Mouse (Mus musculus) MEL (cell line): ENCODE results near the gene Kcnh1. TPM values are rescaled to one million over a fixed set of nuclear protein-coding genes. Genes with fewer than 3 reads are reported as not detected.

Source experiments
- DNase-seq: peaks from one replicate; pipeline ENCODE4 v3.0.0; 2011; ENCODE audit warnings: low read depth, low spot score
- H3K27ac ChIP-seq: 2 replicates; pipeline ENCODE4 v1.5.1; 2012; ENCODE audit warnings: low read depth, mild to moderate bottlenecking, control low read depth, low read length, moderate library complexity; ENCODE audit not compliant: control insufficient read depth
- H3K27me3 ChIP-seq, 2 experiments: fragments of 150-350 bp in 1 of 2; sonication (generic) in 1 of 2; 2 replicates each; pipeline ENCODE4 v1.6.1; 2012; ENCODE audit warnings: low read length in 2 of 2, mild to moderate bottlenecking in 2 of 2, improper control_type of control experiment in 1 of 2, moderate library complexity in 1 of 2; ENCODE audit not compliant: insufficient read depth in 2 of 2, control insufficient read depth in 1 of 2
- H3K36me3 ChIP-seq, 2 experiments: 2 replicates each; pipeline ENCODE4 v1.6.1; 2012 to 2014; ENCODE audit warnings: low read length in 2 of 2, improper control_type of control experiment in 1 of 2, inconsistent platforms in 1 of 2, mild to moderate bottlenecking in 1 of 2; ENCODE audit not compliant: insufficient read depth in 2 of 2, control insufficient read depth in 1 of 2
- H3K4me1 ChIP-seq, 2 experiments: fragments of 150-350 bp in 1 of 2; sonication (generic) in 1 of 2; 2 replicates each; pipeline ENCODE4 v1.6.1; 2012; ENCODE audit warnings: low read length in 2 of 2, improper control_type of control experiment in 1 of 2, mild to moderate bottlenecking in 1 of 2; ENCODE audit not compliant: insufficient read depth in 2 of 2, control insufficient read depth in 1 of 2
- H3K4me3 ChIP-seq, 2 experiments: fragments of 150-350 bp in 1 of 2; sonication (generic) in 1 of 2; 2 replicates each; pipeline ENCODE4 v1.5.1; 2012; ENCODE audit warnings: low read depth in 2 of 2, low read length in 2 of 2, mild to moderate bottlenecking in 2 of 2, moderate library complexity in 2 of 2, control low read depth in 1 of 2, improper control_type of control experiment in 1 of 2; ENCODE audit not compliant: control insufficient read depth in 1 of 2, insufficient read depth in 1 of 2
- H3K79me2 ChIP-seq: 2 replicates; pipeline ENCODE4 v1.6.1; 2012; ENCODE audit warnings: mild to moderate bottlenecking, low read length, moderate library complexity; ENCODE audit not compliant: control insufficient read depth, poor library complexity, insufficient read depth
- H3K9ac ChIP-seq: 2 replicates; pipeline ENCODE4 v1.6.1; 2012; ENCODE audit warnings: low read depth, mild to moderate bottlenecking, control low read depth, low read length, moderate library complexity; ENCODE audit not compliant: control insufficient read depth, poor library complexity, severe bottlenecking
- H3K9me3 ChIP-seq: fragments of 150-350 bp; sonication (generic); replicated peaks from 2 replicates; pipeline ENCODE4 v1.6.1; 2012; ENCODE audit warnings: mild to moderate bottlenecking, low read length, improper control_type of control experiment, moderate library complexity; ENCODE audit not compliant: insufficient read depth
- CHD1 ChIP-seq: IDR thresholded peaks from 2 replicates; pipeline ENCODE4 v1.6.1; 2012; ENCODE audit warnings: low read depth, mild to moderate bottlenecking, inconsistent platforms, low read length, improper control_type of control experiment
- E2F4 ChIP-seq: IDR thresholded peaks from 2 replicates; pipeline ENCODE4 v1.6.1; 2011; ENCODE audit warnings: low read depth, low read length, improper control_type of control experiment, borderline replicate concordance
- ETS1 ChIP-seq: IDR thresholded peaks from 2 replicates; pipeline ENCODE4 v1.6.1; 2012; ENCODE audit warnings: low read depth, mild to moderate bottlenecking, inconsistent platforms, low read length, improper control_type of control experiment, moderate library complexity
- GATA1 ChIP-seq: IDR thresholded peaks from 2 replicates; pipeline ENCODE4 v1.6.1; 2011; ENCODE audit warnings: low read depth, low read length, improper control_type of control experiment
- JUND ChIP-seq: IDR thresholded peaks from 2 replicates; pipeline ENCODE4 v1.6.1; 2011; ENCODE audit warnings: low read depth, mild to moderate bottlenecking, improper control_type of control experiment, low read length
- MAFK ChIP-seq: IDR thresholded peaks from 2 replicates; pipeline ENCODE4 v1.6.1; 2011; ENCODE audit warnings: low read depth, mild to moderate bottlenecking, low read length, improper control_type of control experiment, borderline replicate concordance
- MAX ChIP-seq: IDR thresholded peaks from 2 replicates; pipeline ENCODE4 v1.6.1; 2011; ENCODE audit warnings: low read length, improper control_type of control experiment
- MAZ ChIP-seq: IDR thresholded peaks from 2 replicates; pipeline ENCODE4 v1.6.1; 2012; ENCODE audit warnings: low read depth, mild to moderate bottlenecking, inconsistent platforms, low read length, improper control_type of control experiment
- MEF2A ChIP-seq: IDR thresholded peaks from 2 replicates; pipeline ENCODE4 v1.6.1; 2014; ENCODE audit warnings: low read depth, mild to moderate bottlenecking, inconsistent platforms, low read length, improper control_type of control experiment; ENCODE audit not compliant: poor library complexity, insufficient replicate concordance, severe bottlenecking; ENCODE audit errors: extremely low read depth
- MYB ChIP-seq: IDR thresholded peaks from 2 replicates; pipeline ENCODE4 v1.6.1; 2011; ENCODE audit warnings: mild to moderate bottlenecking, low read depth, low read length, improper control_type of control experiment
- MYC ChIP-seq: IDR thresholded peaks from 2 replicates; pipeline ENCODE4 v1.6.1; 2011; ENCODE audit warnings: low read depth, mild to moderate bottlenecking, low read length, improper control_type of control experiment, moderate library complexity
- NELFE ChIP-seq: IDR thresholded peaks from 2 replicates; pipeline ENCODE4 v1.6.1; 2011; ENCODE audit warnings: low read depth, low read length, improper control_type of control experiment
- NRF1 ChIP-seq: IDR thresholded peaks from 2 replicates; pipeline ENCODE4 v1.6.1; 2014; ENCODE audit warnings: low read depth, mild to moderate bottlenecking, inconsistent platforms, low read length, improper control_type of control experiment, moderate library complexity; ENCODE audit not compliant: poor library complexity, insufficient read depth, severe bottlenecking
- POLR2A ChIP-seq, 2 experiments: IDR thresholded peaks; 2 replicates each; pipeline ENCODE4 v1.6.1; 2011 to 2012; ENCODE audit warnings: low read length in 2 of 2, mild to moderate bottlenecking in 2 of 2, control low read depth in 1 of 2, improper control_type of control experiment in 1 of 2, low read depth in 1 of 2, moderate library complexity in 1 of 2; ENCODE audit not compliant: control insufficient read depth in 1 of 2, insufficient read depth in 1 of 2, poor library complexity in 1 of 2
- POLR2AphosphoS2 ChIP-seq: IDR thresholded peaks from 2 replicates; pipeline ENCODE4 v1.6.1; 2011; ENCODE audit warnings: low read length, improper control_type of control experiment
- RAD21 ChIP-seq: IDR thresholded peaks from 2 replicates; pipeline ENCODE4 v1.6.1; 2011; ENCODE audit warnings: mild to moderate bottlenecking, low read depth, low read length, improper control_type of control experiment
- RCOR1 ChIP-seq: IDR thresholded peaks from 2 replicates; pipeline ENCODE4 v1.6.1; 2012; ENCODE audit warnings: low read depth, mild to moderate bottlenecking, inconsistent platforms, low read length, improper control_type of control experiment
- USF1 ChIP-seq: IDR thresholded peaks from 2 replicates; pipeline ENCODE4 v1.6.1; 2014; ENCODE audit warnings: low read depth, mild to moderate bottlenecking, inconsistent platforms, low read length, improper control_type of control experiment, moderate library complexity
- USF2 ChIP-seq, 2 experiments: IDR thresholded peaks; 2 replicates each; pipeline ENCODE4 v1.6.1; 2011 to 2012; ENCODE audit warnings: improper control_type of control experiment in 2 of 2, low read length in 2 of 2, borderline replicate concordance in 1 of 2, inconsistent platforms in 1 of 2, low read depth in 1 of 2, mild to moderate bottlenecking in 1 of 2; ENCODE audit not compliant: insufficient read depth in 1 of 2
- ZKSCAN1 ChIP-seq: IDR thresholded peaks from 2 replicates; pipeline ENCODE4 v1.6.1; 2012; ENCODE audit warnings: low read depth, mild to moderate bottlenecking, inconsistent platforms, low read length, improper control_type of control experiment, moderate library complexity
- ZNF384 ChIP-seq: IDR thresholded peaks from 2 replicates; pipeline ENCODE4 v1.6.1; 2012; ENCODE audit warnings: low read depth, mild to moderate bottlenecking, inconsistent platforms, low read length, improper control_type of control experiment
- polyA plus RNA-seq, 2 experiments: library from polyadenylated mRNA; stranded (reverse) in 1 of 2; unstranded in 1 of 2; fragments of >175 nt in 1 of 2; fragments of >200 nt in 1 of 2; gene quantifications; 2 replicates each; pipeline versions ENCODE4 v1.2.1 to v1.2.4; 2012; ENCODE audit warnings: low replicate concordance in 2 of 2, low read depth in 1 of 2; ENCODE audit not compliant: insufficient read length in 2 of 2, insufficient read depth in 1 of 2, missing spikeins in 1 of 2
- total RNA-seq: library from RNA; depleted of rRNA; stranded (reverse); fragments of 300-350 nt; gene quantifications from 2 replicates; pipeline ENCODE4 v1.2.3, GENCODE M21; 2012

Gene Kcnh1
- total and polyA plus RNA-seq, 3 experiments, result not detected

DNA sequence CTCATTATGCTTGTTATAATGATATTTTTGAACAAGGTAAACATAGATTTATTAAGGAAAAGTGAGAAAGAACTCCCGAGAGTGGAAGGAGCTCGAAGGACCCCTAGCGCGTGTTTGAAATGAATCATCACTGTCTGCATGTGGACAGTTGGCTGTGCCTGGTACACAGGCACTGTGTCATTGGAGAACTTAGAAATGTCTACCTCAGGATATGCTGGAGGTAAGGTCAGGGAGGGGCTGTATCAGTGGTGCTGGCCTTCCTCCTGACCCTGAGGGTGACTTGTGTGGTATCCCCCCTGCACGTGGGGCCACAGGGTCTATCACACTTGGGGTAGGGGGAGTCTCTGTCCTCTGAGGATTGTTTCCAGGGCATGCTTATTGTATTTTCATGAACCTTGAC is 68.6 kb downstream of the Kcnh1 start:
- Histone ChIP-seq H3K27ac (no peak overlapping the region), H3K36me3 (no peaks in the 10 kb centered on the region), H3K4me1 (peaks cover 0 to 1% of the 10 kb centered on the region in 2 experiments; a peak in 1 of 4 replicates), H3K9me3 (no peaks in the 10 kb centered on the region), H3K9ac (no peak overlapping the region), H3K4me3 (no peak overlapping the region), H3K79me2 (no peaks in the 10 kb centered on the region), H3K27me3 (no peaks in the 10 kb centered on the region; a peak in 1 of 4 replicates)
- TF ChIP-seq MAFK (no peak), POLR2AphosphoS2 (no peak), NRF1 (no peak), E2F4 (no peak), GATA1 (no peak), ZKSCAN1 (no peak), MEF2A (no peak), ZNF384 (no peak), NELFE (no peak), USF2 (IDR thresholded peaks at IDR 0.05; ENCODE audit: borderline replicate concordance in 1 of 2, insufficient read depth in 1 of 2, low read depth in 1 of 2, low read length in 2 of 2) (no peak), MYC (no peak), POLR2A (IDR thresholded peaks at IDR 0.05; ENCODE audit: control insufficient read depth in 1 of 2, insufficient read depth in 1 of 2, low read depth in 1 of 2, low read length in 2 of 2, poor library complexity in 1 of 2) (no peak), CHD1 (no peak)
- no peak for DNase-seq

DNA sequence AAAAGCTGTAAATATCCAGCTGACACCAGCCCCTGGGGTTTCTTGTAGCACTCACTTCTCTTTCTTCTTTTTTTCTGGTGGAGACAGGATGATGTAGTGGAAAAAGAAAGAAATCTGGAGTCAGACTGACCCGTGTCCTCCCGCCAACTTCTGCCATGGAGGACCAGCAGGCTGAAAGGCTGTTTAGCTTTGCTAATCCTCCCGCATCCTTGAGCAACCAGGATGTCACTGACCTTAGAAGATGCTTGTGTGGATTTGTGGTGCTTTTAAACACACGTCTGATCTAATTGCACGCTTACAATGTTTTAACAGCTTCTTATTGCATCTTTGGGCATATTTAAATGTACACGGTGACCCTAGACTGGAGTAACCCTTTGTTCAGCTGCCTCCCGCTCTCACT is 69.0 kb downstream of the Kcnh1 start:
- Histone ChIP-seq H3K9me3 (no peaks in the 10 kb centered on the region), H3K4me3 (no peak overlapping the region), H3K4me1 (peaks cover 0 to 6% of the 10 kb centered on the region in 2 experiments; a peak in 1 of 4 replicates), H3K27me3 (no peaks in the 10 kb centered on the region; a peak in 1 of 4 replicates), H3K36me3 (no peaks in the 10 kb centered on the region), H3K27ac (no peak overlapping the region), H3K9ac (no peak overlapping the region), H3K79me2 (no peaks in the 10 kb centered on the region)
- no peak for DNase-seq
- TF ChIP-seq MAX (no peak), MAZ (no peak), RCOR1 (no peak), NRF1 (no peak), MYB (no peak), JUND (no peak), NELFE (no peak), USF1 (no peak), RAD21 (no peak), CHD1 (no peak), ETS1 (no peak), GATA1 (no peak)
